Mouse (Mus musculus): ENCODE results near the gene Zfp597. TPM values are rescaled to one million over a fixed set of nuclear protein-coding genes. Genes with fewer than 3 reads are reported as not detected.

Gene Zfp597
- total RNA-seq (2015; ENCODE audit: low replicate concordance): 4.6 and 9.4 TPM in 2 replicates
- 7.9 and 10.8 TPM in 2 replicates for total RNA-seq (2017; ENCODE audit: low replicate concordance)

- ATAC-seq (replicated peaks; ENCODE audit: low FRiP score, poor library complexity, severe bottlenecking): peak; percentile 100
Observed at GRCm38 (mm10) chr16:3884201-3885064, at the start of gene Zfp597, which contains the start of gene Gm20695. Gene Zfp597, minus strand, starts transcription at chr16:3884561. Gene Gm20695, plus strand, starts transcription at chr16:3884648.

GRCm38 (mm10) chr16:3934091-3934490, 49.7 kb upstream of the Zfp597 start:
- ATAC-seq (replicated peaks; ENCODE audit: low FRiP score, poor library complexity, severe bottlenecking): no peak

- ATAC-seq (replicated peaks; ENCODE audit: low FRiP score, poor library complexity, severe bottlenecking): no peak
Observed at GRCm38 (mm10) chr16:3933536-3933935, 49.2 kb upstream of the Zfp597 start.

GRCm38 (mm10) chr16:3929151-3929550, 44.8 kb upstream of the Zfp597 start:
- ATAC-seq (replicated peaks; ENCODE audit: low FRiP score, poor library complexity, severe bottlenecking): no peak

- ATAC-seq (replicated peaks; ENCODE audit: low FRiP score, poor library complexity, severe bottlenecking): no peak
Observed at GRCm38 (mm10) chr16:3928582-3928981, 44.2 kb upstream of the Zfp597 start.

- no peak for ATAC-seq (replicated peaks; ENCODE audit: low FRiP score, poor library complexity, severe bottlenecking)
Observed at GRCm38 (mm10) chr16:3923966-3924365, 39.6 kb upstream of the Zfp597 start.

GRCm38 (mm10) chr16:3923515-3923914, 39.2 kb upstream of the Zfp597 start:
- ATAC-seq (replicated peaks; ENCODE audit: low FRiP score, poor library complexity, severe bottlenecking): no peak

- no peak for ATAC-seq (replicated peaks; ENCODE audit: low FRiP score, poor library complexity, severe bottlenecking)
Observed at GRCm38 (mm10) chr16:3920756-3921155, 36.4 kb upstream of the Zfp597 start.

- ATAC-seq (replicated peaks; ENCODE audit: low FRiP score, poor library complexity, severe bottlenecking): no peak
Observed at GRCm38 (mm10) chr16:3909118-3909517, 24.8 kb upstream of the Zfp597 start.

- ATAC-seq (replicated peaks; ENCODE audit: low FRiP score, poor library complexity, severe bottlenecking): peak; percentile 95
Observed at GRCm38 (mm10) chr16:3908537-3909111, 24.3 kb upstream of the Zfp597 start, which contains the start of the genes 1700037C18Rik and Cluap1. Gene 1700037C18Rik, minus strand, starts transcription at chr16:3908689. Gene Cluap1, plus strand, starts transcription at chr16:3908801.

GRCm38 (mm10) chr16:3907471-3907870, 23.1 kb upstream of the Zfp597 start:
- no peak for ATAC-seq (replicated peaks; ENCODE audit: low FRiP score, poor library complexity, severe bottlenecking)

GRCm38 (mm10) chr16:3896553-3896952, 12.2 kb upstream of the Zfp597 start:
- no peak for ATAC-seq (replicated peaks; ENCODE audit: low FRiP score, poor library complexity, severe bottlenecking)

- no peak for ATAC-seq (replicated peaks; ENCODE audit: low FRiP score, poor library complexity, severe bottlenecking)
Observed at GRCm38 (mm10) chr16:3896046-3896445, 11.7 kb upstream of the Zfp597 start.

GRCm38 (mm10) chr16:3895173-3895792, 10.9 kb upstream of the Zfp597 start:
- ATAC-seq (replicated peaks; ENCODE audit: low FRiP score, poor library complexity, severe bottlenecking): peak; percentile 37; the same call in 1 of the 2 replicates

- ATAC-seq (replicated peaks; ENCODE audit: low FRiP score, poor library complexity, severe bottlenecking): no peak
Observed at GRCm38 (mm10) chr16:3893739-3894138, 9.4 kb upstream of the Zfp597 start.

- ATAC-seq (replicated peaks; ENCODE audit: low FRiP score, poor library complexity, severe bottlenecking): no peak
Observed at GRCm38 (mm10) chr16:3891621-3892295, 7.4 kb upstream of the Zfp597 start.

GRCm38 (mm10) chr16:3885065-3885670, 807 bp upstream of the Zfp597 start:
- ATAC-seq (replicated peaks; ENCODE audit: low FRiP score, poor library complexity, severe bottlenecking): no peak

GRCm38 (mm10) chr16:3876346-3876745, 8.0 kb downstream of the Zfp597 start:
- no peak for ATAC-seq (replicated peaks; ENCODE audit: low FRiP score, poor library complexity, severe bottlenecking)

- ATAC-seq (replicated peaks; ENCODE audit: low FRiP score, poor library complexity, severe bottlenecking): peak; percentile 100
Observed at GRCm38 (mm10) chr16:3872216-3873047, 11.9 kb downstream of the Zfp597 start, which contains the start of gene Naa60. Gene Naa60, plus strand, starts transcription at chr16:3872375.
